Mouse (Mus musculus) frontal cortex, postnatal 10 days (tissue): ENCODE data around the gene A630076J17Rik.

ENCODE experiments used
- DNase-seq, 2 experiments: peaks; one replicate each; pipeline ENCODE4 v3.0.0; 2022; ENCODE audit warnings: low spot score in 2 of 2, mixed read lengths in 1 of 2

A630076J17Rik gene

DNA sequence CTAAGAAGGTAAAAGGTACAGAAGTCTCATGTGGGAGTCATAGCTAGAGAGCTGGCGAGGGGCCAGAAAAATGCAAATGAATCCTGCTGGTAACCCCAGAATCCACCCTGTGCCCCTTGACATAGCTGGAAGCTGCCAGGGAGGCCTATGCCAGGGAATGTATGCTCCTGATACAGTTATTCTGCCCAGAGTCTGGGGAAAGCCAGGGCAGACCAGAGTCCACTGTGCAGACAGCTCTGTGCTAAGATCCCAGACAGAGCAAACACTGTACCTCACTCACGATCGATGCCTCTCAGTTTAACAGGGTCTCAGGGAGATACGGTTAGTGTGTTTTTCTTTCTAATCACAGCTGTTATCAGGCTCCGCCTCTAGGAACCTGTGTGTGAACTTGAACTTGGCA is 592 bp upstream of the A630076J17Rik start:
- DNase-seq = no peak

DNA sequence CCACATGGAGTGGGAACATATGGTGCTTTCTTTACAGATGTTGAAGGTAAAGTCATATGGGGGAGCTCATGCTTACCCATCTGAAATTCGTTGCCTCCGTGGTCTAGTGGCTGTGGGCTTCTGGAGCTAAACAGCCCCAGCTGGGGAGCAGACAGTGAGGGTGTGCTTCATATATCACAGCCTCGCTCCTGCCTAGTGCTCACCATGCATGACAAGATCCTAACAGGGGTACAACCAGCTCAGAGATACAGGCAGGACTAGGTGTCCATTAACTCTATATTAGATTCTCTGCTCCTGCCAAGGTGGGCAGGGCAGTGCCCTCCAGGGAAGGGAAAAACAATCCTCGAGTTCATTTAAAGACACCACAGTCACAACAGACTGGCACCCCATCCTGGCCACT is 788 bp downstream of the A630076J17Rik start:
- DNase-seq = no peak

DNA sequence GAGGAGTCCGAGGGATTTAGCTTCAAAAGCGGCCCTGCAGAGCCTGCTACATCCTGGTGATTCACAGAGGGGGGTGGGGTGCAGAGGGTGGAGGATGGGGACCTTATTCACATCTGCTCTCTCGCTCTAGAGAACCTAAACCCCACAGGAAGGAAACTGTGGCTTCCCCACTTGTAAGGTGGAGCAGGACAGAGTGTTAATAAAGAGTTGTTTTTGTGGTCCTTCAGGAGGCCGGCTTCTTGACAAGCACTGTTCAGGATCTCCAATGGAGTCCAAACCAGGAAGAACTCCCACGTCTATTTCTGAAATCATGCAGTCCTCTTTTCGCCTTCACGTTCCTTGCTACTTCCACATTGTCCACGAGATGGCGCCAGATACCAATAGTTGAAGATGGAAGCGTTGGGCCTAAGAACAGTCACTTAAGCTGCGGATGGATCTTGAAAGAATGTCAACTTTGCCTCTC is 3.0 kb downstream of the A630076J17Rik start:
- DNase-seq = peak; percentile 57 to 80

GRCm38 (mm10) chr3:107233945-107234344 is 3.5 kb downstream of the A630076J17Rik start:
- no peak for DNase-seq

DNA sequence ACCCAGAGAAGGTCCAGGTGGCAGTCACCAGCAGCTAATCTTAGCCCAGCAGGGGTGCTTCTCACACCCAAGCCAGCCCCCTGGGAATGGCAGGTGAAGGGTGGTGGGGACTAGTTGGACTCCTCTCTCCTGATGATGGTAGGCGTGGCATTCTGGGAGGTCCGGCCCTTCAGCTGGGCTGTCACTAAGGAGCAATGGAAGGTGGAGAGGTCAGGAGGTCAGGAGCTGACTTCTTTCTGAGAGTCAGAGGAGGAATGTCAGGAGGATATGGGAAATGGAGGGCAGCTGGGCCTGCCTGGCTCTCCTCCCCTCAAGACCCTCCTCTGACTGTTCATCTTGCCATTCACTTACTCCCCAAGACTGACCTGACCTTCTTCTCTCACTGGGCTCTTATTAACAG is 7.6 kb downstream of the A630076J17Rik start:
- DNase-seq = no peak

- no peak for DNase-seq
Measured at GRCm38 (mm10) chr3:107238471-107238980, 8.1 kb downstream of the A630076J17Rik start.

DNA sequence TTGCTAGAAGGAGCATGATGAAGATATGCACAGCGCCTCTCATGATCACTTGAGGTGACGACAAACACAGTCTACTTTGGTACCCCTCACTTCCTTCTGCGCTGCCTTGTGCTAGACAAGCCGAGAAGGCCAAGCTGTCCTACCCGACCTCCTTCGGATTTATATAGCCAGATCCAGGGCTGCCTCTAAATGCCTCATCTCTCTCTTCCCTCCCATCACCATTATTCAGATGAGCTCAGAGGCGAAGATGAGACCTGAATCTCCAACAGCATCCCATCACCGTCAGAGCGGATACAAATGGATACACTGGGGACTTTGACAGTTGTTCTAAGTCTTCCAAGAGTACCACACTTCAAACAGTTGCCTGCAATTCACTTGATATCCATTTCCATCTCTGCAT is 9.2 kb downstream of the A630076J17Rik start, which contains the start of gene Prok1:
Gene Prok1, minus strand, starts transcription at position 101 of the 400 bp plus-strand sequence.
- DNase-seq = no peak

GRCm38 (mm10) chr3:107241389-107242094 is 11.1 kb downstream of the A630076J17Rik start:
- no peak for DNase-seq

DNA sequence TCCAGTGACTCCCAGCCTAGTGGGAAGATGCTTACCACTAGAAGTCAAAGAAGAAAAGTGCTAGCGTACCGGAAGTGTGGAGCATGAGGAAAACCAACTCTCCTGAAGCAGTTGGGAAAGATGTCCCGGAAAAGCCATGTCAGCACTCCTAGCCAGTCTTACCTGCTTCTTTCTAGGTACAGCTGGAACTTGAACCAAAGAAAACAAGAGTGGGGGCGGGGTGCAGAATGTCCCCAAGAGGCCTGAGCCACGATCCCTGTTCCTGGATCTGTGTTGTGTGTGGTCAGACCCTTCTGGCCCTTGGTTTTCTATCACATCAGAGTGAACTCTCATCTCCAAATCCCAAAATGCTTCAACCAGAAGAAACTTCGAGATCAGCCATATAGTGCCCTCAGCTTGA is 16.5 kb downstream of the A630076J17Rik start:
- no peak for DNase-seq

DNA sequence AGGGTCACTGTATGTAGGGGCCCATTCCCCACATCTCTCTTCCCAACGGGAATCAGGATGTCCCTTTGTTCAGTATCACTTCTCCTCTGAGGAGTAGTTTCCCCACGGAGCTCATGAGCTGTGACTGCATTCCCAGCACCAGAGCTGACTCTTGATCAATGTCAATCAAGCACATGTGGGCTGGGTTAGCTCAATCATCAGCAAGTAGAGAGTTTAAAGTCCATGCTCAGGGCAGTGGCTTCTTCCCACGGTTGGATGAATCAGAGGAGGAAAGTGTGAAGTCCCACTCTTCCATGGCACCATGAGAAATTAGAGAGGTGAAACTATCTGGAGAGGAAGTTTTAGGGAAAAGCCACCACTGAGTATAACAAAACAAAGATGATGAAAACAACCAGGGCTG is 18.6 kb downstream of the A630076J17Rik start:
- DNase-seq = no peak

- no peak for DNase-seq
Measured at GRCm38 (mm10) chr3:107250320-107250719, 19.9 kb downstream of the A630076J17Rik start.

GRCm38 (mm10) chr3:107252035-107252434 is 21.6 kb downstream of the A630076J17Rik start:
- DNase-seq = no peak

DNA sequence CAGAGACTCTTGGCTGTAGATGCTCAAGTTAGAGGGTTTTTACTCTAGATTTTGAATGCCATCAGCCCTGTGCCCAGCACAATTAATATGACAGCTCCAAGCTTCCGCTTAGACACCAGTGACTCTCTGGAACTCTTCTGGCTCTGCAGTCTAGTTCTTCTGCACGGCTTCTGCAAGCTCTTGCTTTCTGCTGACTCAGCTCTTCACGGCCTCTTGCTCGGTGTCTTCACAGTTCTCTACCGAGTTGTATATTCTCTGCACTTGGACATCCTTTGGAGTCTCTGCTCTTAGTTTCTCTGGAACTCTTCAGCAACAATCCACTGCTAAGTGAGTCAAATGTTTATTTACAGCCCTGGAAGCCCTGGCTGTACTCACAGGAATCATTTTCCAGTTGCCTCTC is 23.5 kb downstream of the A630076J17Rik start:
- DNase-seq = no peak

DNA sequence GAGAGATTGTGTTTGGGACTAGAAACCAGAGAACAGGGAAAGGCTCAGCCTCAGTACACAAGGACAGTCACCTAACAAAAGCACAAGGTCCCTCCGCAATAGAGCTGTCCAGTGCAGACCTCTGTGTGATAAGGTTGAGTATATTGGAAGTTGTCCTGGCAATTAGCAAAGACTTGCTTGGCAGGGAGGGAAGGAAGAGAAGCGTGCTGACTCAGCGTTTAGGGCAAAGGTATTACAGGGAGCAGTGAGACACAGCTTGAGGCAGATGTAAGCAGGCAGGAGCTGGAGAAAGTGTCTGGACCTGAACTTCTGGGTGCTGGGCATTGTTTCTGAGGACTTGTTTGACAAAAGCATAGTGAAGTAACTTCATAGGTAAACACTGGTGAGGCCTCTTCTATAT is 25.6 kb downstream of the A630076J17Rik start:
- DNase-seq = no peak

DNA sequence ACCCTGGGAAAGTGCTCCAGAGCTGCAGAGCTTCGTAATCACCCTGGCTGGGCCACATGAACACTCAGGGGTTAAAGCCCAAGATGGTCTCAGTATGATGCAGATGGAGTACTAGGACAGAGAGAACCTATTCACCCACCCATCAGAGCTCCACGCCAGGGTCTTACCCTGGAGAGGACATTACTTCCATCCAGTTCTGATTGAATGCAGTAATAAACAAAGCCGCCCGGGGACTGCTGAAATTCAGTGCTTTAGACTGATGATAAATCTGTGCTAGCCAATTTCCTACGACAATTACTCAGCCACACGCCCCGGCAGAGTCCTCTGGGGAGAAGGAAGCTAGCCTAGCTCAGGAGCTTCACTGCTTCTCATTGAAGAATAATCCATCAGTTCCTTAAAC is 26.3 kb downstream of the A630076J17Rik start:
- no peak for DNase-seq

GRCm38 (mm10) chr3:107257924-107258323 is 27.5 kb downstream of the A630076J17Rik start:
- no peak for DNase-seq

DNA sequence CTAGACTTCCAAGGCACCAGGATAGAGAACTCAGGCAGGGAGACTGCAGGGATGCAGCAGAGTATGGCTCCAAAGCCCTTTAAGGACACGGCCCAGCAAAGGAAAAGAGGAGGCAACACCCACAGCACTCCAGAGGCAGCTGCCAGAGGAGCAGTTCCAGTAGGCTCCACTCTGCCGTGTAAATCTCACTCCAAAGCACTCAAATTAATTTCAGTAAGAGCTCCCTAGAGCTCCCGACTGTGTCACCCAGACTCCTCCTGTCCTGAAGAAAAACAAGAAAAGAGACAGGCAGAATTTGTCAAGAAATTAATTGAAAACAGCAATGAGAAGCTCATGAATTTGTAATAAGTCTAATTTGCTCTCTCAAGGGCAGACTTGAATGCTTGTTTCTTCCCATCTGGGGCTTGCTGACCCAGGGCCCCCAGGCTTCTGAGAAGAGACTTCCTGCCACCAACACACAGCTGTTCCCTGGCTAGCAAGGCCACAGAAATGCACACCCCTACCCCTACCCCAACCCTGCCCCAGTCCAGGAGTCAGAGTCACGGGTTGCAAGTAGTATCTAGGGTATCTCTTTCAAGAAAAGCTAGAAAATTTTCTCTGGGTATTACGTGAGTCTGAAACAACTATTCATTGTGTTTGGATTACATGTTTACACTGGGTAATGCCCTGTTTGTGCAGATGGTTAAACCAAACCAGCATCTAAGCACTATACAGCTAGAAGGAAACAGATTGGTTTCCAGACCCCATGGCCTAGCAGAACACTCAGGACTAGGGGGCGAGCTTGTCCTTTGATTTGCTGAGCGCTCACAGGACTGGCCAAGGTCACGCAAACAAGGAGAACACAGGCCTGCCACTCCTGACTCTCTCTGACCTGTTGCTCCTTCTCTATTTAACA is 30.8 kb downstream of the A630076J17Rik start:
- DNase-seq = no peak

- DNase-seq = no peak
Measured at GRCm38 (mm10) chr3:107261851-107262165, 31.4 kb downstream of the A630076J17Rik start.

DNA sequence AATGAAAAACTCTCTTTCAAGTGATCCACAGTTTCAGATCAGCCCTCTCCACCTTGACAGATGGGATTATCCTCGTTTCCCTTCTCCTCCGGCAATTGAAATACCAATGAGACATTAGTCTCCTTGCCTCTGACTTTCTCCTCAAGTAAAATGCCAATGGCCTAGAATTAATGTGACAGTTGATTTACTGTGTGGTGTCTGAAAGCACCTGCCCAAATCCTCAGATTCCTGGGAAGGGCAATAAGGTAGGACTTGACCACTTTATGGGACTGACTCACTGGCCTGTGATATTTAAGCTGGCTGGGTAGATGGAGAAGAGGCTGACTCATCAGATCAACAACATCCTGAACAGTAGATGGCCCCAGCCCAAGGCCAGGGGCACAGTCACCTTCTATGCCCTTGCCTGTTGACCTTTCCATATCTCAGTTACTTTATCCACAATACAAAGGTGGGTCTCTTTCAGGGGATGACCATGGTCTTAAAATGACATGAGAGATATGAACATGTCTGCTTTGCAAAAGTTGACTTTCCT is 36.5 kb downstream of the A630076J17Rik start:
- no peak for DNase-seq

GRCm38 (mm10) chr3:107272433-107272832 is 42.0 kb downstream of the A630076J17Rik start:
- DNase-seq = no peak

- DNase-seq = peak; percentile 53 to 60
Measured at GRCm38 (mm10) chr3:107273820-107274219, 43.4 kb downstream of the A630076J17Rik start.

DNA sequence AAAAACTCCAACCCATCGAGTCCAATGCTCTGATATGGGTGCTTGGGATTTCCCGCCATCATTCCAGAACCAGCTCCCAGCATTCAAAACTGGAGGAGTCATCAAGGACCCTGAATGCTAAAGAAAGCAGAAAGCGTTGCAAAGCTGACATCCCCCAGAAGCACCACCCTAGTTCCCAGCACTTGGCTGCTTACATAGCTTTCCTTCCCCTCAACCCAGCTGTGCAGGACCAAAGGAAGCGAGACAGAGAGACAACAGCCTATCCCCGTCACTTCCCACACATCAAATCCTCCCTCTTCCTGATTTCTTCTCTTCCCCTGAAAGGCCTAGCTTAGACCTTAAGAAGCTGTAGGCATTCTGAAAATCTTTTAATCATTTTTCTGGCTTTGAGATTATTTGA is 44.9 kb downstream of the A630076J17Rik start:
- no peak for DNase-seq
